Mouse (Mus musculus): ENCODE results near the gene Serbp1.
A peak's percentile ranks its signal among the peaks of the same experiment; 100 is the strongest.

Gene Serbp1

GRCm38 (mm10) chr6:67301230-67301629, 63.3 kb downstream of the Serbp1 start:
- DNase-seq (ENCODE audit: low read depth, low spot score): no peak

- DNase-seq (ENCODE audit: low read depth, low spot score): no peak
Observed at GRCm38 (mm10) chr6:67302471-67302870, 64.5 kb downstream of the Serbp1 start.

GRCm38 (mm10) chr6:67303210-67303609, 65.2 kb downstream of the Serbp1 start:
- no peak for DNase-seq (ENCODE audit: low read depth, low spot score)

- no peak for DNase-seq (ENCODE audit: low read depth, low spot score)
Observed at GRCm38 (mm10) chr6:67308994-67309393, 71.0 kb downstream of the Serbp1 start.

- DNase-seq (ENCODE audit: low read depth, low spot score): no peak
Observed at GRCm38 (mm10) chr6:67309752-67310151, 71.8 kb downstream of the Serbp1 start.

- DNase-seq (ENCODE audit: low read depth, low spot score): no peak
Observed at GRCm38 (mm10) chr6:67314697-67315096, 76.7 kb downstream of the Serbp1 start.

- DNase-seq (ENCODE audit: low read depth, low spot score): no peak
Observed at GRCm38 (mm10) chr6:67317068-67317467, 79.1 kb downstream of the Serbp1 start.

- DNase-seq (ENCODE audit: low read depth, low spot score): no peak
Observed at GRCm38 (mm10) chr6:67317827-67318338, 79.9 kb downstream of the Serbp1 start.

GRCm38 (mm10) chr6:67318451-67318850, 80.5 kb downstream of the Serbp1 start:
- DNase-seq (ENCODE audit: low read depth, low spot score): peak; percentile 44

- no peak for DNase-seq (ENCODE audit: low read depth, low spot score)
Observed at GRCm38 (mm10) chr6:67323788-67324187, 85.8 kb downstream of the Serbp1 start.

- no peak for DNase-seq (ENCODE audit: low read depth, low spot score)
Observed at GRCm38 (mm10) chr6:67337943-67338342, 100.0 kb downstream of the Serbp1 start.

GRCm38 (mm10) chr6:67339494-67339893, 101.5 kb downstream of the Serbp1 start:
- DNase-seq (ENCODE audit: low read depth, low spot score): no peak

Data from embryo, embryonic 11.5 days (tissue).